Mouse (Mus musculus): ENCODE data around the gene Gm14399. TPM values are rescaled to one million over a fixed set of nuclear protein-coding genes. Genes with fewer than 3 reads are reported as not detected.
"Not testable (repeated sequence)": the region's sequence is repeated elsewhere in the genome, so short reads cannot be mapped to it uniquely, and the experiment has no call there.

Gm14399 gene
- 2.6 and 5.6 TPM in 2 replicates for polyA plus RNA-seq (2016; fragmentation: Nextera tagmentation; extraction: Ambion mirVana)

GRCm38 (mm10) chr2:175141993-175142295, at the start of gene Gm14399:
Gene Gm14399 (minus strand): TSS chr2:175142012.
- not testable (repeated sequence) for H3K9me3 ChIP-seq; H3K4me1 ChIP-seq; H3K36me3 ChIP-seq; H3K9ac ChIP-seq; H3K27me3 ChIP-seq (replicated peaks); ATAC-seq (ENCODE audit: low FRiP score, low read depth); H3K27ac ChIP-seq
- Histone ChIP-seq H3K4me3 (peak within 1 kb of the TSS; percentile 35), H3K4me2 (replicated peaks) (peak within 1 kb of the TSS; percentile 47)
- WGBS, result 4% methylated on average over 1 of the region's 2 CpGs

DNA sequence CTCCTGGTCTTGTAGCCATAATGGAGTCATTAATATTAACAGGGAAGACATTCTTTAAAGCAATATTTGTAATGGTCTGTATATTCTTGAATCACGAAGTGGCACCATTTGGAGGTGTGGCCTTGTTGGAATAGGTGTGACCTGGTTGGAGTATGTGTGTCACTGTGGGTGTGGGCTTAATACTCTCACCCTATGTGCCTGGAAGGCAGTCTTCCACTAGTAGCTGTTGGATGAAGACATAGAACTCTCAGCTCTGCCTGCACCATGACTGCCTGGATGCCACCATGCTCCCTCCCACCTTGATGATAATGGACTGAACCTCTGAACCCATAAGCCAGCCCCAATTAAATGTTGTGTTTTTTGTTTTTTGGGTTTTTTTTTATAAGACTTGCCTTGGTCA, 37.2 kb upstream of the Gm14399 start:
- not testable (repeated sequence) for H3K4me1 ChIP-seq; H3K9me3 ChIP-seq; H3K4me3 ChIP-seq; H3K27ac ChIP-seq; H3K9ac ChIP-seq; H3K36me3 ChIP-seq; ATAC-seq (ENCODE audit: low FRiP score, low read depth); H3K27me3 ChIP-seq (replicated peaks); H3K4me2 ChIP-seq (replicated peaks)
- 58% methylated on average over 1 of the region's 1 CpGs for WGBS

DNA sequence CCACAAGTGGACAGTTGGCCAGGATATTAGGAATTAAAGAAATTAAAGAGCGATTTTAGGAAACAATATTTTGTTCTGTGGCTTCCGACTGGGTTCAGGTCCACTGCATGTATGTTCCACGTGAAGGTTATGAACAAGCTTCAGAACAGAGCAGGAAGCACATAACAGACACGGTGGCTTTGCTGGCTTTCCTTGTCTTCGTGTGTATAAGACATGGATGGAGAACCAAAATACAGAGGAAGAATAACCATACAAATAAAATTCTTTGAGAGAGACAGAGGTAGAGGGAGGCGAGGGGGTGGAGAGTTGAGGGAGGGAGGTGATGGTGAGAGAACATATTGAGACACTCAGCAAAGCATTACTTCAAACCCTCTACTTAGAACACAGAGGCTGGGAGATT, 34.5 kb upstream of the Gm14399 start:
- 82% methylated on average over 6 of the region's 6 CpGs for WGBS
- Histone ChIP-seq H3K27me3 (replicated peaks) (no peaks in the 10 kb centered on the region), H3K36me3 (no peaks in the 10 kb centered on the region)

DNA sequence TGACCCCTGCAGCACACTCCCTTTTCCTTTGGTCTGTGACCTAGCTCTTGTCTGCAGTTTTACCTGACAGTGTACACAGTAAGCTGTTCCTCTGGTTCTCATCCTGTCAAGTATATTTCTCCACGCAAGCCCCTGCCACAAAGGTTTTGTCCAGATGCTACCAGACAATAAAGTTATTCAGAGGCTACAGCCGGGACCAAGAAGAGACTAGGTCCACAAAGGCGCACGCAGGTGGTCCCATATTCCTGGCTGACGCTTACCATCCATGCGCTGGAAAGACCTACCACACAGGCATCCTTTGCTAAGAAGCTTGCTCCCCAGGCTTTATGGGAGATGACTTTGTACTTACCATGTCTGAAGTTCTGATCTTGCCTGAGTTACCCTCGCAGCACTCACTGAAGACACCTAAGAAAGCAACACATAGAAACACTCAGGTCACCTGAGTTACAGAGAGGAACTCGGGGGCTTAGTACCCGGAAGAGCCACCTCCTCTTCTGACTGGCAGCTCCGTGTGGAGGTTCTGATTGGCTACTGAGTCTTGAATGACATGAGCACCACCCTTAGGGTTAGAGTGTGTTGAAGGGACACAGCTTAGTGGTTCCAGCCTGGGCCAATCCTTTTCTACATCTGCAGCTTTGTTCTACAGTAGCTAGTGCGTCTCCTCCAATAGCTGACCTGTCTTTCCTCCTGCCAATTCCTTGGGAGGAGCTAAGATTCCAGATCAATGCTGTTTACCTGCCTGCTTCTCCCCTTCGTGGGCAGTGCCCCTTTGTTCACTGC, 33.8 kb upstream of the Gm14399 start, which contains the start of gene Gm14443:
Gm14443 (minus strand) TSS at position 471 of the 780 bp plus-strand sequence.
- ATAC-seq (ENCODE audit: low FRiP score, low read depth); H3K9ac ChIP-seq; H3K27me3 ChIP-seq (replicated peaks); H3K27ac ChIP-seq; H3K9me3 ChIP-seq; H3K4me2 ChIP-seq (replicated peaks); H3K4me1 ChIP-seq; H3K36me3 ChIP-seq; H3K4me3 ChIP-seq: not testable (repeated sequence)
- WGBS, result 78% methylated on average over 12 of the region's 12 CpGs

More for the DNA sequence above, 34.5 kb upstream of the Gm14399 start:
- Histone ChIP-seq H3K9ac (no peak overlapping the region), H3K27ac (no peak overlapping the region), H3K4me1 (no peaks in the 10 kb centered on the region), H3K4me3 (no peak overlapping the region), H3K4me2 (replicated peaks) (no peak overlapping the region), H3K9me3 (no peaks in the 10 kb centered on the region)
- ATAC-seq (ENCODE audit: low FRiP score, low read depth), result no peak

DNA sequence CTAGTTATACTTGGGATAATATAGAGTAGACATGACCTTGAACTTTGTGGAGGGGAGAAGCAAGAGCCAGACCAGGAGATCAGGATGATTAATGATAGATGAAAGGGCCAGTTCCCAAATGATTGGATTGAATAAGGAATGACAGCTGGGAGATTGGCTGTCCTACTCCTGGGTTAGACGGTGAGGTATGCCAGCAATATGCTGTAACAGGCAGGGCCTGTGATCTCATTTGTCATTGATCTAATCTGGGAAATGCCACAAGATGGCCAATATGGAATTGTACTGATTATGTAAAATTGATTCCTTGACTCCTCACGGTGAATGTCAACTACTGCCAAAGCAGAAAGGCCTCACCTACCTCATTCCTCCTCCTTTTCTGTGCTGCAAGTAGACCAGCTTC, 32.2 kb upstream of the Gm14399 start:
- not testable (repeated sequence) for ATAC-seq (ENCODE audit: low FRiP score, low read depth); H3K9ac ChIP-seq; H3K4me3 ChIP-seq; H3K36me3 ChIP-seq; H3K9me3 ChIP-seq; H3K4me1 ChIP-seq; H3K27me3 ChIP-seq (replicated peaks); H3K27ac ChIP-seq; H3K4me2 ChIP-seq (replicated peaks)
- 90% methylated on average over 2 of the region's 2 CpGs for WGBS

DNA sequence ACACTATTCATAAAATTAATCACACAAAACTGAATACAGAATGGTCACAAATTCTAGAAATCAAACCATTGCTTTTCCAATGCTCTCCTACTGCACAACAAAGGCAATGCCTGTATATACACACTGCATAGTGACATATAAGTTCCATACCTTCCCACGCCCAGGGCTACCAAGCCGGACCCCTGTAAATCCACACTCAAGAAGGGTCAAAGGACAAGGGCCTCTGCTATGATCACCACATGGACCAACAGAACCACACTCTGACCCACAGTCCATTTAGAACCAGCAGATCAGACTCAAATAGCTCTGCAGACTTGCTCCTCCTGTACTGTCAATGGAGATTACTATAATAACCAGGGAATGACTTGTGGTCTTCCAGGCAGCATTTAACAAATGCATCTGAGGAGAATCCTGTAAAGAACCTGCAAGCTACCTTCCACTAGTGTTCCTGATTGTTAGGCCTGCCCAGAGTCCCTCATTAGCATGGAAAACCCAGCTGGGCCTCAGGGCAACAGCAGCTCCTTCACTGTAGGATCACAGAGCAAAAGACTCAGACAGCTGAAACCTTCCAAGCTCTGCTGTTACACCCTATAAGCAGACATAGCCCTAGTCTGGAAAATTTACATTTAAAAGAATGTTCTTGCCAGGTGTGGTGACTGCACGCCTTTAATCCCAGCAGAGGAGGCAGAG, 31.2 kb upstream of the Gm14399 start:
- WGBS, result 91% methylated on average over 3 of the region's 3 CpGs
- not testable (repeated sequence) for H3K36me3 ChIP-seq; H3K9me3 ChIP-seq; H3K4me3 ChIP-seq; ATAC-seq (ENCODE audit: low FRiP score, low read depth); H3K4me2 ChIP-seq (replicated peaks); H3K27me3 ChIP-seq (replicated peaks); H3K4me1 ChIP-seq; H3K27ac ChIP-seq; H3K9ac ChIP-seq

- WGBS, result 83% methylated on average over 3 of the region's 3 CpGs
- no peak overlapping the region for H3K9ac ChIP-seq
- no peak for ATAC-seq (ENCODE audit: low FRiP score, low read depth)
- H3K27ac ChIP-seq, result no peak overlapping the region
- no peaks in the 10 kb centered on the region for H3K9me3 ChIP-seq
- H3K27me3 ChIP-seq (replicated peaks), result no peaks in the 10 kb centered on the region
- no peak overlapping the region for H3K4me3 ChIP-seq
- no peaks in the 10 kb centered on the region for H3K36me3 ChIP-seq
- no peak overlapping the region for H3K4me2 ChIP-seq (replicated peaks)
- no peaks in the 10 kb centered on the region for H3K4me1 ChIP-seq
These were observed 30.3 kb upstream of the Gm14399 start for GRCm38 (mm10) chr2:175172123-175172522.

- H3K36me3 ChIP-seq; H3K27ac ChIP-seq; H3K4me3 ChIP-seq; H3K4me1 ChIP-seq; ATAC-seq (ENCODE audit: low FRiP score, low read depth); H3K27me3 ChIP-seq (replicated peaks); H3K9ac ChIP-seq; H3K4me2 ChIP-seq (replicated peaks); H3K9me3 ChIP-seq: not testable (repeated sequence)
- 80% methylated on average over 2 of the region's 2 CpGs for whole genome bisulfite sequencing
These were observed 25.1 kb upstream of the Gm14399 start for GRCm38 (mm10) chr2:175166870-175167269.

- H3K9ac ChIP-seq; H3K4me1 ChIP-seq; H3K27ac ChIP-seq; H3K4me2 ChIP-seq (replicated peaks); ATAC-seq (ENCODE audit: low FRiP score, low read depth); H3K36me3 ChIP-seq; H3K27me3 ChIP-seq (replicated peaks); H3K4me3 ChIP-seq; H3K9me3 ChIP-seq: not testable (repeated sequence)
- WGBS, result 94% methylated on average over 12 of the region's 12 CpGs
These were observed 23.3 kb upstream of the Gm14399 start for GRCm38 (mm10) chr2:175165110-175165509.

- not testable (repeated sequence) for H3K9me3 ChIP-seq; H3K27ac ChIP-seq; H3K36me3 ChIP-seq; ATAC-seq (ENCODE audit: low FRiP score, low read depth); H3K4me1 ChIP-seq; H3K4me3 ChIP-seq; H3K9ac ChIP-seq; H3K4me2 ChIP-seq (replicated peaks); H3K27me3 ChIP-seq (replicated peaks)
- WGBS, result 90% methylated on average over 4 of the region's 4 CpGs
These were observed 19.6 kb upstream of the Gm14399 start for GRCm38 (mm10) chr2:175161438-175161837.

GRCm38 (mm10) chr2:175158642-175159041, 16.8 kb upstream of the Gm14399 start:
- ATAC-seq (ENCODE audit: low FRiP score, low read depth), result no peak
- WGBS, result 83% methylated on average over 3 of the region's 3 CpGs
- H3K4me1 ChIP-seq, result no peaks in the 10 kb centered on the region

DNA sequence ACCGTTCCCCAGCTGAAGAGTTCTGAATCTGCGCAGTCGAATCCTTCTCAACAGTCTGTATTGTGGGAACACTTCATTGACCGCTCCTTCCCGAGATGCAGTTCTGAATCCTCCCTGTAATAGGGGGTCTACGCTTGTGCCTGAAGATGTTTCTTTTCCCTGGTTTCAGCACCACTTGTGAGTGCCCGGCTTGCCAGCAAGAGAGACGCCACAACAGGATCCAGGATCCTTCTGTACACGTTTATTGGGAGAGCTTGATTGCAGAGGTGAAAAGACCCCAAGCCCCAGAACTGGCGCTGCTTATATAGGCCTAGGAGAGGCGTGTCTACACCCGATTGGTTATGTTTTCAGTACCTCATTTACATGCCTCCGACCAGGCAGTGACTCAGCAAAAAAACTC, 14.9 kb upstream of the Gm14399 start:
- Histone ChIP-seq H3K9ac (no peak overlapping the region), H3K27me3 (replicated peaks) (no peaks in the 10 kb centered on the region), H3K4me2 (replicated peaks) (no peak overlapping the region), H3K4me3 (no peak overlapping the region), H3K4me1 (no peaks in the 10 kb centered on the region), H3K36me3 (no peaks in the 10 kb centered on the region), H3K27ac (no peak overlapping the region), H3K9me3 (peaks cover 12% of the 10 kb centered on the region; the same call in 1 of the 2 replicates)
- 92% methylated on average over 13 of the region's 13 CpGs for WGBS
- ATAC-seq (ENCODE audit: low FRiP score, low read depth), result no peak

More at GRCm38 (mm10) chr2:175158642-175159041, 16.8 kb upstream of the Gm14399 start:
- Histone ChIP-seq H3K36me3 (no peaks in the 10 kb centered on the region), H3K9me3 (peaks cover 12% of the 10 kb centered on the region; the same call in 1 of the 2 replicates), H3K27me3 (replicated peaks) (no peaks in the 10 kb centered on the region), H3K9ac (no peak overlapping the region), H3K4me2 (replicated peaks) (no peak overlapping the region), H3K27ac (no peak overlapping the region), H3K4me3 (no peak overlapping the region)

Measured in neural tube, embryonic 12.5 days (tissue).